Comparison of ENCODE assay signal across 7 mouse cellular contexts in genomic region chr12:75616158-75616791, GRCm38 (mm10). TPM values are rescaled to one million over a fixed set of nuclear protein-coding genes. Genes with fewer than 3 reads are reported as not detected.
DNase-seq lines count a peak whose midpoint lies in the region; ATAC-seq lines count a peak whose summit lies in the region.

No protein-coding gene starts in this region.

- intact Hi-C loops in heart, postnatal 14 days (cut with DNase I) = no loop called here
- intact Hi-C loops in gastrocnemius, postnatal 36 days (cut with DNase I) = no loop called here

- H3K9me3 ChIP-seq in limb, embryonic 11.5 days (ENCODE audit: control insufficient read depth, low read length) = no peaks in the 10 kb centered on the region
- H3K9me3 ChIP-seq in midbrain, embryonic 14.5 days (ENCODE audit: control insufficient read depth, low read length) = no peaks in the 10 kb centered on the region; the same call in 1 of the 2 replicates

- ATAC-seq in limb, embryonic 11.5 days (ENCODE audit: insufficient number of reproducible peaks, low FRiP score, low TSS enrichment, low read depth) = peak; percentile 57; the same call in 1 of the 2 replicates
- ATAC-seq in midbrain, embryonic 14.5 days (ENCODE audit: low FRiP score, low TSS enrichment) = no peak

- no peaks in the 10 kb centered on the region for H3K36me3 ChIP-seq in limb, embryonic 11.5 days (ENCODE audit: control insufficient read depth, insufficient read depth, low read length)
- no peaks in the 10 kb centered on the region for H3K36me3 ChIP-seq in midbrain, embryonic 14.5 days (ENCODE audit: control insufficient read depth, insufficient read depth, low read length)

- H3K27me3 ChIP-seq in limb, embryonic 11.5 days (ENCODE audit: control insufficient read depth, insufficient read depth, low read length) = no peaks in the 10 kb centered on the region
- no peaks in the 10 kb centered on the region for H3K27me3 ChIP-seq in midbrain, embryonic 14.5 days (ENCODE audit: control insufficient read depth, insufficient read depth, low read length)

- WGBS in limb, embryonic 11.5 days = 6% methylated on average over 23 of the region's 24 CpGs
- 7% methylated on average over 23 of the region's 24 CpGs for WGBS in midbrain, embryonic 14.5 days

- peak overlapping the region; percentile 8; the same call in 1 of the 2 replicates for H3K4me3 ChIP-seq in limb, embryonic 11.5 days (ENCODE audit: low read depth, low read length)
- no peak overlapping the region for H3K4me3 ChIP-seq in midbrain, embryonic 14.5 days (replicated peaks; ENCODE audit: low read depth, low read length)

- no peak overlapping the region for H3K9ac ChIP-seq in limb, embryonic 11.5 days (ENCODE audit: low read length)
- H3K9ac ChIP-seq in midbrain, embryonic 14.5 days (replicated peaks; ENCODE audit: low read length) = no peak overlapping the region

- H3K4me1 ChIP-seq in limb, embryonic 11.5 days (ENCODE audit: control insufficient read depth, insufficient read depth, low read length) = no peaks in the 10 kb centered on the region
- no peaks in the 10 kb centered on the region for H3K4me1 ChIP-seq in midbrain, embryonic 14.5 days (ENCODE audit: control insufficient read depth, insufficient read depth, low read length)

- peak overlapping the region; percentile 42; the same call in 1 of the 2 replicates for H3K4me2 ChIP-seq in limb, embryonic 11.5 days (ENCODE audit: low read depth, severe bottlenecking)
- peak overlapping the region; percentile 28 for H3K4me2 ChIP-seq in midbrain, embryonic 14.5 days (ENCODE audit: low read length)

- no peak overlapping the region for H3K27ac ChIP-seq in limb, embryonic 11.5 days (replicated peaks; ENCODE audit: low read depth, low read length)
- H3K27ac ChIP-seq in midbrain, embryonic 14.5 days (replicated peaks; ENCODE audit: low read depth, low read length) = no peak overlapping the region

- peak; percentile 78 for DNase-seq in R1 (ENCODE audit: low read depth, low spot score)
- peak; percentile 61 for DNase-seq in embryo, embryonic 11 days
- DNase-seq in heart, postnatal 14 days = peak; percentile 19 to 39
- peak; percentile 53 for DNase-seq in limb, embryonic 11.5 days (ENCODE audit: low spot score)
- DNase-seq in midbrain, embryonic 14.5 days = peak; percentile 2
- DNase-seq in cerebellum, adult 11 months = no peak
- DNase-seq in gastrocnemius, postnatal 36 days = no peak

RNA-seq across cellular contexts. Expression of gene Ppp2r5e, which starts 20.2 kb away (rescaled TPM):
- total RNA-seq in heart, postnatal 14 days (2021) = 10 to 100 TPM; 35.3 to 36.2 TPM
- polyA plus RNA-seq in limb, embryonic 11.5 days (2014; fragmentation: Nextera tagmentation; extraction: Ambion mirVana) = 18.1 and 19.2 TPM in 2 replicates
- 29.0 and 30.3 TPM in 2 replicates for polyA plus RNA-seq in midbrain, embryonic 14.5 days (2014; fragmentation: Nextera tagmentation; extraction: Ambion mirVana)
- 10 to 100 TPM; 25.7 to 29.8 TPM for total RNA-seq in gastrocnemius, postnatal 36 days (2021)

RNA-seq across cellular contexts. Expression of gene Wdr89, which starts 53.1 kb away (rescaled TPM):
- total RNA-seq in heart, postnatal 14 days (2021) = 1 to 10 TPM; 2.5 TPM
- 14.4 and 15.6 TPM in 2 replicates for polyA plus RNA-seq in limb, embryonic 11.5 days (2014; fragmentation: Nextera tagmentation; extraction: Ambion mirVana)
- 5.4 and 6.2 TPM in 2 replicates for polyA plus RNA-seq in midbrain, embryonic 14.5 days (2014; fragmentation: Nextera tagmentation; extraction: Ambion mirVana)
- 1 to 10 TPM; 1.6 to 2.0 TPM for total RNA-seq in gastrocnemius, postnatal 36 days (2021)

Comparison
In these comparisons a context has a peak if more than half of its experiments do, and no peak if none do; other contexts are left out.
1. DNase-seq: peak in R1 (single experiment), embryo, embryonic 11 days (single experiment), heart, postnatal 14 days (2 of 2), limb, embryonic 11.5 days (single experiment) and midbrain, embryonic 14.5 days (single experiment); none in cerebellum, adult 11 months (single experiment) and gastrocnemius, postnatal 36 days (0 of 2).